Mouse (Mus musculus): ENCODE measurements around the gene Ibtk.
A peak's percentile ranks its signal among the peaks of the same experiment; 100 is the strongest.
"Not testable (repeated sequence)": the region's sequence is repeated elsewhere in the genome, so short reads cannot be mapped to it uniquely, and the experiment has no call there.

The Ibtk gene

GRCm38 (mm10) chr9:85749142-85749921, at the start of gene Ibtk:
Gene Ibtk (minus strand): TSS chr9:85749334.
- DNase-seq, result peak; percentile 99

- not testable (repeated sequence) for DNase-seq
Observed at GRCm38 (mm10) chr9:85791521-85791920, 42.4 kb upstream of the Ibtk start.

- no peak for DNase-seq
Observed at GRCm38 (mm10) chr9:85780249-85780648, 31.1 kb upstream of the Ibtk start.

- DNase-seq, result peak; percentile 17
Observed at GRCm38 (mm10) chr9:85779458-85779857, 30.3 kb upstream of the Ibtk start.

GRCm38 (mm10) chr9:85777544-85777943, 28.4 kb upstream of the Ibtk start:
- no peak for DNase-seq

- no peak for DNase-seq
Observed at GRCm38 (mm10) chr9:85772280-85772679, 23.1 kb upstream of the Ibtk start.

GRCm38 (mm10) chr9:85771454-85771853, 22.3 kb upstream of the Ibtk start:
- DNase-seq, result no peak

- DNase-seq, result no peak
Observed at GRCm38 (mm10) chr9:85770369-85770768, 21.2 kb upstream of the Ibtk start.

GRCm38 (mm10) chr9:85769057-85769789, 20.1 kb upstream of the Ibtk start:
- DNase-seq, result peak; percentile 8

- no peak for DNase-seq
Observed at GRCm38 (mm10) chr9:85767255-85767654, 18.1 kb upstream of the Ibtk start.

- no peak for DNase-seq
Observed at GRCm38 (mm10) chr9:85762476-85762875, 13.3 kb upstream of the Ibtk start.

- no peak for DNase-seq
Observed at GRCm38 (mm10) chr9:85750797-85751196, 1.7 kb upstream of the Ibtk start.

GRCm38 (mm10) chr9:85749922-85750509, 882 bp upstream of the Ibtk start:
- DNase-seq, result no peak

- DNase-seq, result peak; percentile 81
Observed at GRCm38 (mm10) chr9:85748204-85749141, 661 bp downstream of the Ibtk start.

GRCm38 (mm10) chr9:85745566-85745965, 3.6 kb downstream of the Ibtk start:
- DNase-seq, result no peak

- DNase-seq, result no peak
Observed at GRCm38 (mm10) chr9:85743358-85743757, 5.8 kb downstream of the Ibtk start.

- no peak for DNase-seq
Observed at GRCm38 (mm10) chr9:85742107-85742506, 7.0 kb downstream of the Ibtk start.

GRCm38 (mm10) chr9:85739279-85739678, 9.9 kb downstream of the Ibtk start:
- DNase-seq, result no peak

GRCm38 (mm10) chr9:85734821-85735220, 14.3 kb downstream of the Ibtk start:
- DNase-seq, result no peak

GRCm38 (mm10) chr9:85724078-85724477, 25.1 kb downstream of the Ibtk start:
- no peak for DNase-seq

- DNase-seq, result no peak
Observed at GRCm38 (mm10) chr9:85717336-85717735, 31.8 kb downstream of the Ibtk start.

GRCm38 (mm10) chr9:85707302-85707701, 41.8 kb downstream of the Ibtk start:
- DNase-seq, result no peak

- DNase-seq, result no peak
Observed at GRCm38 (mm10) chr9:85701981-85702380, 47.2 kb downstream of the Ibtk start.

Data from kidney, postnatal 14 days (tissue).